In the genomic region with DNA sequence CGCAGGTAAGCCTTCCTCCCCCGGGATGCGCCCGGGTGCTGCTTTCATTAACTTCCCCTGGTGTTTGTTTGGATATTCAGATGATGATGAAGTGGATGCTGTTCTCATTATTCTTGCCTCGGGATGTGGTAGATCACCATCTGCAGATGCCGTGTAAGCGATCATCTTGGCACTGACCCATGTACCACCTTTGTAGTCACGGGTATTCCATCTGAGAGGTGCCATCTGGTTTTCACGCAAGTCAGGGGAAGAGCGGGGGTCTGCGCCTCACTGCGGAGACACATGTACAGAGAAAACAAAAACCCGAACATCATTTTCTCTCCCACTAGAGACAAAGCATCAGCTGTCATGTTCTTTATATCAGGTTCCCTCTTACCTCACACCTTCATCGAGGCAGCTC, we compare ENCODE assay signal across 15 mouse cellular contexts.
DNase-seq lines count a peak whose midpoint lies in the region; ATAC-seq and TF ChIP-seq lines count a peak whose summit lies in the region.
"Had no signal": no experiment of that assay in that cellular context is flagged by ENCODE, and none has a peak within 500 bp of the region (broad histone marks: within the 10 kb centered on the region; RNA-seq: fewer than 3 reads in every experiment).

No protein-coding gene starts in this region.

- H3K36me3 ChIP-seq in midbrain, postnatal 0 days (ENCODE audit: insufficient read depth, low read length) = no peaks in the 10 kb centered on the region
- H3K36me3 ChIP-seq: embryonic facial prominence, embryonic 15.5 days; limb, embryonic 10.5 days; liver, embryonic 13.5 days had no signal

- H3K4me3 ChIP-seq in midbrain, postnatal 0 days (ENCODE audit: low read depth, low read length) = no peak overlapping the region
- H3K4me3 ChIP-seq: embryonic facial prominence, embryonic 15.5 days; limb, embryonic 10.5 days; liver, embryonic 13.5 days had no signal

- ATAC-seq in cerebellum, adult (ENCODE audit: insufficient number of reproducible peaks, low FRiP score, low TSS enrichment) = 0 out of 2 replicates have a peak, but pooled peaks have one; percentile 15
- no peak for ATAC-seq in midbrain, postnatal 0 days (ENCODE audit: low FRiP score)
- ATAC-seq: activated CD4-positive, CD25-positive, alpha-beta regulatory T cell, adult 4 months had no signal

- no peak overlapping the region for H3K27ac ChIP-seq in midbrain, postnatal 0 days (ENCODE audit: low read depth, low read length)
- H3K27ac ChIP-seq: embryonic facial prominence, embryonic 15.5 days; limb, embryonic 10.5 days; liver, embryonic 13.5 days; macrophage had no signal

- DNase-seq in cerebellum, adult 8-10 months = no peak
- DNase-seq in left cerebral cortex, postnatal 4 days = peak; percentile 68
- no peak for DNase-seq in left cerebral cortex, adult 11 months (ENCODE audit: low spot score)
- peak; percentile 21 to 31 for DNase-seq in cerebellum, postnatal 25 days
- DNase-seq in midbrain, postnatal 0 days (ENCODE audit: low spot score) = peak; percentile 69
- DNase-seq in lung, postnatal 10 days = no peak
- no peak for DNase-seq in testis, postnatal 10 days (ENCODE audit: low spot score)
- DNase-seq: kidney, postnatal 14 days; liver, embryonic 13.5 days had no signal

- no peak overlapping the region for H3K4me2 ChIP-seq in midbrain, postnatal 0 days (ENCODE audit: low read depth, low read length, poor library complexity, severe bottlenecking)
- H3K4me2 ChIP-seq: embryonic facial prominence, embryonic 15.5 days; liver, embryonic 13.5 days had no signal

- H3K9me3 ChIP-seq in midbrain, postnatal 0 days (ENCODE audit: low read length) = no peaks in the 10 kb centered on the region
- H3K9me3 ChIP-seq: embryonic facial prominence, embryonic 15.5 days; limb, embryonic 10.5 days; liver, embryonic 13.5 days had no signal

- intact Hi-C loops in left cerebral cortex, postnatal 4 days (cut with DNase I) = no loop called here

- 68% methylated on average over 14 of the region's 14 CpGs for WGBS in midbrain, postnatal 0 days

- no peaks in the 10 kb centered on the region for H3K4me1 ChIP-seq in midbrain, postnatal 0 days (ENCODE audit: insufficient read depth, low read length)
- H3K4me1 ChIP-seq: embryonic facial prominence, embryonic 15.5 days; limb, embryonic 10.5 days; liver, embryonic 13.5 days had no signal

- H3K9ac ChIP-seq in midbrain, postnatal 0 days (replicated peaks; ENCODE audit: low read length, poor library complexity, severe bottlenecking) = no peak overlapping the region
- H3K9ac ChIP-seq: embryonic facial prominence, embryonic 15.5 days; liver, embryonic 13.5 days had no signal

- no peaks in the 10 kb centered on the region for H3K27me3 ChIP-seq in midbrain, postnatal 0 days (ENCODE audit: insufficient read depth, low read length)
- H3K27me3 ChIP-seq: CH12.LX; embryonic facial prominence, embryonic 15.5 days; liver, embryonic 13.5 days had no signal

- no peak for TF ChIP-seq CTCF in midbrain, postnatal 0 days (IDR thresholded peaks at IDR 0.05)

Comparison
In these comparisons a context has a peak if more than half of its experiments do, and no peak if none do; other contexts are left out.
1. DNase-seq: peak in left cerebral cortex, postnatal 4 days (single experiment), cerebellum, postnatal 25 days (2 of 2) and midbrain, postnatal 0 days (single experiment); none in cerebellum, adult 8-10 months (single experiment), left cerebral cortex, adult 11 months (single experiment), lung, postnatal 10 days (single experiment) and testis, postnatal 10 days (single experiment).